Mouse (Mus musculus) hindbrain, embryonic 15.5 days (tissue): ENCODE measurements at regions not wholly inside any gene's neighbourhood (a gene's known extent, or its start where the extent isn't known, plus 50 kb on each side); places are given as distances from the start of the nearest gene placed in this dataset.
A peak's percentile ranks its signal among the peaks of the same experiment; 100 is the strongest.

Experiments
- ATAC-seq: fragments of 200-750 bp; cut with Nextera tagmentation; 2 replicates; pipeline ENCODE4 v1.8.0; 2017; ENCODE audit warnings: low read depth, moderate number of reproducible peaks, moderate TSS enrichment; ENCODE audit not compliant: low FRiP score
- H3K27ac ChIP-seq: fragments of 300-500 bp; sonication (generic); replicated peaks from 2 replicates; pipeline ENCODE4 v1.5.1; 2015; ENCODE audit warnings: mild to moderate bottlenecking, inconsistent platforms
- H3K27me3 ChIP-seq: fragments of 300-500 bp; sonication (generic); 2 replicates; pipeline ENCODE4 v1.6.1; 2015; ENCODE audit warnings: control low read depth, inconsistent platforms
- H3K36me3 ChIP-seq: fragments of 300-500 bp; sonication (generic); 2 replicates; pipeline ENCODE4 v1.6.1; 2015; ENCODE audit warnings: control low read depth, inconsistent platforms
- H3K4me1 ChIP-seq: fragments of 300-500 bp; sonication (generic); replicated peaks from 2 replicates; pipeline ENCODE4 v1.6.1; 2015; ENCODE audit warnings: control low read depth, inconsistent platforms
- H3K4me2 ChIP-seq: fragments of 300-500 bp; sonication (generic); 2 replicates; pipeline ENCODE4 v1.6.1; 2015; ENCODE audit warnings: moderate library complexity, mild to moderate bottlenecking, inconsistent platforms
- H3K4me3 ChIP-seq: fragments of 300-500 bp; sonication (generic); 2 replicates; pipeline ENCODE4 v1.5.1; 2015; ENCODE audit warnings: mild to moderate bottlenecking, inconsistent platforms
- H3K9ac ChIP-seq: fragments of 300-500 bp; sonication (generic); 2 replicates; pipeline ENCODE4 v1.6.1; 2015; ENCODE audit warnings: inconsistent platforms
- H3K9me3 ChIP-seq: fragments of 300-500 bp; sonication (generic); 2 replicates; pipeline ENCODE4 v1.6.1; 2016; ENCODE audit warnings: control low read depth, inconsistent platforms
- WGBS: fragments of 180-500 bp; shearing (Covaris S2); methylation state at CpG from one replicate; pipeline ENCODE4 v1.1.7; 2015; 5-methylcytosine and 5-hydroxymethylcytosine counted together

- 70% methylated on average over 5 of the region's 5 CpGs for WGBS
These were observed 322.7 kb downstream of the Rnf144a start for GRCm38 (mm10) chr12:26092311-26092710.

DNA sequence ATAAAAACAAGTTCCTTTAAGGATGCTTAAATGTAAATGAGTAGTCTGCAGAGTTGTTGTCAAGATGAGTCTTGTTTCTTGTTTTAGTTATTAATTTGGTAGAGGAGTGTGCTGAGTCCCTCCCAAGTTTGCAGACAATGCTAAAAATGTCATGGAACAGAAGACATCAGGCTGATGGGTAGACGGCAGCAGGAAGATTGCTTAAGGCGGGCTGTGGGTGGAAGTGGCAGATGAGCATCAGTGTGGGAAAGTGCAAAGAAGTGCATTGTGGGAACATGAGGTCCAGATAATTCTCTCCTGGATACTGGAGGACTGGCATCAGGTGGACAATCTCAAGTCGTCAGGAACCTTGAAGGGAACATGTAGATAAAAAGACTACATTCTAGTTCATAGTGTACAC, 323.2 kb downstream of the Rnf144a start:
- WGBS = 84% methylated on average over 3 of the region's 3 CpGs
- H3K9me3 ChIP-seq = no peaks in the 10 kb centered on the region

More at GRCm38 (mm10) chr12:26092311-26092710, 322.7 kb downstream of the Rnf144a start:
- H3K4me1 ChIP-seq = no peaks in the 10 kb centered on the region
- no peaks in the 10 kb centered on the region for H3K27me3 ChIP-seq
- no peaks in the 10 kb centered on the region for H3K9me3 ChIP-seq
- H3K4me3 ChIP-seq = no peak overlapping the region
- ATAC-seq = no peak
- no peak overlapping the region for H3K27ac ChIP-seq
- no peak overlapping the region for H3K9ac ChIP-seq
- no peaks in the 10 kb centered on the region for H3K36me3 ChIP-seq
- H3K4me2 ChIP-seq = no peak overlapping the region

DNA sequence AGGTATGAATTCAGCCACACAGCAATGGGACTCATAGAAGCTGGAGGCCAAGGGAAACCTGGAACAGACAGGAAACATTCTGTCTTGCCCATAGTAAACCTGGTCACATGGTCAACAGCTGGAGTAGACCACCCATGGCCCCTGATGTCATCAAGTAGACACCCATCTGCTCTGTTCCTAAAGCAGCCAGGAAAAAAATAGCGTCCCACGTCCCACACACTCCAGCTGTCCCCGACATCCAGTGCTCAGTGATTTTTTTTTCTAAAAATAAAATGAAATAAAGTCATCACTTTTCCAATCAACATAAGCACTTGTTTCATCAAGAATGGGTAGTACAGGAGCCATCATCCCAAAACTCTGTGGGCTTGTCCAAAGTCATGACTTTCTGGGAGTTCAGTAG, 326.7 kb downstream of the Rnf144a start:
- Histone ChIP-seq H3K4me3 (no peak overlapping the region), H3K27ac (no peak overlapping the region), H3K4me1 (no peaks in the 10 kb centered on the region), H3K36me3 (no peaks in the 10 kb centered on the region), H3K4me2 (no peak overlapping the region), H3K27me3 (no peaks in the 10 kb centered on the region), H3K9me3 (no peaks in the 10 kb centered on the region), H3K9ac (no peak overlapping the region)
- 91% methylated on average over 3 of the region's 3 CpGs for WGBS
- no peak for ATAC-seq

More for the DNA sequence above, 323.2 kb downstream of the Rnf144a start:
- Histone ChIP-seq H3K27ac (no peak overlapping the region), H3K36me3 (no peaks in the 10 kb centered on the region), H3K4me1 (no peaks in the 10 kb centered on the region), H3K4me3 (no peak overlapping the region), H3K27me3 (no peaks in the 10 kb centered on the region), H3K4me2 (no peak overlapping the region), H3K9ac (no peak overlapping the region)
- no peak for ATAC-seq

- Histone ChIP-seq H3K4me3 (no peak overlapping the region), H3K9ac (no peak overlapping the region), H3K36me3 (no peaks in the 10 kb centered on the region), H3K4me2 (no peak overlapping the region), H3K9me3 (no peaks in the 10 kb centered on the region), H3K27ac (no peak overlapping the region), H3K27me3 (no peaks in the 10 kb centered on the region), H3K4me1 (no peaks in the 10 kb centered on the region)
- WGBS = 91% methylated on average over 4 of the region's 4 CpGs
- no peak for ATAC-seq
These were observed 328.1 kb downstream of the Rnf144a start for GRCm38 (mm10) chr12:26086923-26087322.

- 80% methylated on average over 3 of the region's 3 CpGs for WGBS
- no peak overlapping the region for H3K27ac ChIP-seq
These were observed 328.6 kb downstream of the Rnf144a start for GRCm38 (mm10) chr12:26086414-26086813.

DNA sequence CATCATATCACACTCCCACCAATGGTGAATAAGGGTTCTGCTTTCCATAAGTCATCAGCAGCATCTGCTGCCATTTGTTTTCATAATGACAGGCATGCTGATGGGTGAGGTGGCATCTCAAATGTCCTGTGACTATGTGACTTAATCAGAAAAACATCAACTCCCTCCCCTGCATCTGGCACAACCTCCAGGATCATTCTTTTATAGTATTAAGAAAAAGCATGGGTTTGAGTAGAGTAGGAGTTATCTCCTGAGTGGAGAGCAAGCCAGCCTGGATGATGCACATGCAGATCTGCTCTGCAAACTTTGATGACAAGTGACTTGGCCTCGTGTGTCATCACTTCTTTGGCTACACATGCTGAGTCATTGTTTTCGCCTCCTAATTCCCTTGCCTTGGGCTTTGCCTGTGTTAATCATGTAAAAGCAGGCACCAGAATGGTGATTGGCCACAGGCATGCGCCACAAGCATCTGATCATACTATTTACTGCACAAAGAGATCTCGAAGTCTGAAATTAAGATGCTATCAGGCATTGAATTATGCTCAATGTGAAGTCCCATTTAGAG, 335.9 kb downstream of the Rnf144a start:
- no peak for ATAC-seq
- no peak overlapping the region for H3K4me3 ChIP-seq
- H3K4me2 ChIP-seq = no peak overlapping the region
- 65% methylated on average over 4 of the region's 4 CpGs for WGBS
- H3K9me3 ChIP-seq = no peaks in the 10 kb centered on the region
- no peaks in the 10 kb centered on the region for H3K4me1 ChIP-seq
- no peaks in the 10 kb centered on the region for H3K27me3 ChIP-seq
- H3K36me3 ChIP-seq = no peaks in the 10 kb centered on the region
- H3K27ac ChIP-seq = no peak overlapping the region
- H3K9ac ChIP-seq = no peak overlapping the region

More at GRCm38 (mm10) chr12:26086414-26086813, 328.6 kb downstream of the Rnf144a start:
- H3K36me3 ChIP-seq = no peaks in the 10 kb centered on the region
- H3K27me3 ChIP-seq = no peaks in the 10 kb centered on the region
- ATAC-seq = no peak
- H3K4me1 ChIP-seq = no peaks in the 10 kb centered on the region
- no peak overlapping the region for H3K4me2 ChIP-seq
- no peaks in the 10 kb centered on the region for H3K9me3 ChIP-seq
- no peak overlapping the region for H3K9ac ChIP-seq
- no peak overlapping the region for H3K4me3 ChIP-seq

DNA sequence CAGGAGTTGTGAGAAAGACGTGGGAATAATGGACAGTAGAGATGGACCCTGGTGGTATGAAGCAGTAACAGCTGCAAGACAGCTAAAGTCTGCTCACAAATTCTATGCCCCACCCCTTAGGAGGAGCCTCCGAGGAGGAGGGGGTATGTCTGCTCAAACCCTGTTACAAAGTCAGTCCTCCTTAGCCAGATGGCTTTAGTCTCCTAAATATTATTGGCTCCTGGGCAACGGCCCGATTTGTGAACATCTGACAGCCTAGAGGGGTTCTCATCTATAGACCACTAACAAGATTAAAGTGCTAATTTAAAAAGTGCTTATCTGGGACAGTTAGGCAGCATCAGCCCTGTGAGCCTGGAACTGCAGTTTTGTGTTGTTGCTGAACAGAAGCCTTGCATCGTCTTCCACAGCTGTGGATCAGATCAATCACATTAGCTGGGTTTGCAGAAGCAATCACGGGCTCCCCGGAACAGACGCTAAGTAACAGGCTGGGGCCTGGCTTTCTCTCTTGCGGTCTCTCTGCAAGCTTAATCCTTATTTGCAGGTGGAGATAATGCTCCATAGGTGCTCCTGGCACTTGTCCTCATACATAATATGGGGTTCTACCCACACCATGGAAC, 339.3 kb downstream of the Rnf144a start:
- peak; percentile 69; the same call in 1 of the 2 replicates for ATAC-seq
- WGBS = 30% methylated on average over 9 of the region's 9 CpGs

DNA sequence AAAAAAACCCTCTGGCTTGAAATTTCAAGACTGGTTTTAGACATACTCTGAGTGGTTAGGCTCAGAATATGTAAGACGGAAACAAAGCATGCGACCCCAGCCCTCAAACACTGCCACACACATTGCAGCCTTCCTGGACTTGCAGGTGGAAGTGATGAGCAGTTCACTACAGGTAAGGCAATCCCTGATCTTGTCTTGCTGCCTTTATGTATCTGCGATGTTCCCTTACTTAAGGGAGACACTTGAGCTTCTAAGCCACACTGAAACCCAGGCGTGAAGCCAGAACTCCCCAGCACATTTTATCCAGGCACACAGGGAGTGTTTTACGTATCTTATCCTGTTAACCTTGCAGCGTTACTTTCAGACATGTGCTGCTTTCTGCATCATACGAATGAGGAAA, 342.9 kb downstream of the Rnf144a start:
- WGBS = 88% methylated on average over 7 of the region's 7 CpGs
- Histone ChIP-seq H3K4me1 (peaks cover 11% of the 10 kb centered on the region), H3K27ac (no peak overlapping the region), H3K4me3 (no peak overlapping the region), H3K4me2 (no peak overlapping the region), H3K36me3 (no peaks in the 10 kb centered on the region), H3K9ac (no peak overlapping the region), H3K9me3 (no peaks in the 10 kb centered on the region), H3K27me3 (peaks cover 3% of the 10 kb centered on the region; the same call in 1 of the 2 replicates)
- no peak for ATAC-seq

More for the DNA sequence above, 339.3 kb downstream of the Rnf144a start:
- Histone ChIP-seq H3K36me3 (no peaks in the 10 kb centered on the region), H3K27ac (no peak overlapping the region), H3K9me3 (no peaks in the 10 kb centered on the region), H3K4me2 (no peak overlapping the region), H3K9ac (no peak overlapping the region), H3K4me3 (no peak overlapping the region), H3K4me1 (no peaks in the 10 kb centered on the region), H3K27me3 (no peaks in the 10 kb centered on the region)

DNA sequence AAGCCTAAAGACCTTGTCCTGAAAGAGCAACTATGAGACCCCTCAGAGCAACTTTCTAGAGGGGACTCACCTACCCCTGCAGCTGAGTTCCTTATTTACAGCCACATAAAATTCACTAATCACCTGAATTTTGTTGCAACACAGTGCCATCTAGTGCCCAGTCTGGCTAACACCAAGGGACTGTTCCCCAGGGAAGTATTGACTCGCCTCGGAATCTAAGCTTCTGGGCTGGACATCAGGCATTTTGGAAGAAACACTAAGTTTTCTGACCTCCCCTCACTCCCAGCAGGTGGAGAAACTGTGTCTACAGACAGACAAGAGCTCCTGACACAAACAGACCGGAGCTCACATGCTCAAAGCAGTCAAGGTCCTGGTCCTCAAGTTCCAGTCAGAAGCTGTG, 343.4 kb downstream of the Rnf144a start:
- Histone ChIP-seq H3K27me3 (peaks cover 3% of the 10 kb centered on the region; the same call in 1 of the 2 replicates), H3K36me3 (no peaks in the 10 kb centered on the region), H3K27ac (no peak overlapping the region), H3K4me2 (no peak overlapping the region), H3K4me3 (no peak overlapping the region), H3K9me3 (no peaks in the 10 kb centered on the region), H3K9ac (no peak overlapping the region), H3K4me1 (peaks cover 11% of the 10 kb centered on the region)
- 10% methylated on average over 3 of the region's 3 CpGs for WGBS
- ATAC-seq = 0 out of 2 replicates have a peak, but pooled peaks have one; percentile 47

GRCm38 (mm10) chr12:26068685-26069008, 346.4 kb downstream of the Rnf144a start:
- Histone ChIP-seq H3K9ac (peak overlapping the region; percentile 35; the same call in 1 of the 2 replicates), H3K27me3 (peaks cover 3% of the 10 kb centered on the region; the same call in 1 of the 2 replicates), H3K27ac (0 out of 2 replicates have a peak overlapping the region, but pooled peaks have one; percentile 37), H3K4me1 (peaks cover 11% of the 10 kb centered on the region), H3K4me3 (no peak overlapping the region), H3K9me3 (no peaks in the 10 kb centered on the region), H3K4me2 (peak overlapping the region; percentile 55), H3K36me3 (no peaks in the 10 kb centered on the region)
- 33% methylated on average over 4 of the region's 4 CpGs for WGBS
- ATAC-seq = no peak

DNA sequence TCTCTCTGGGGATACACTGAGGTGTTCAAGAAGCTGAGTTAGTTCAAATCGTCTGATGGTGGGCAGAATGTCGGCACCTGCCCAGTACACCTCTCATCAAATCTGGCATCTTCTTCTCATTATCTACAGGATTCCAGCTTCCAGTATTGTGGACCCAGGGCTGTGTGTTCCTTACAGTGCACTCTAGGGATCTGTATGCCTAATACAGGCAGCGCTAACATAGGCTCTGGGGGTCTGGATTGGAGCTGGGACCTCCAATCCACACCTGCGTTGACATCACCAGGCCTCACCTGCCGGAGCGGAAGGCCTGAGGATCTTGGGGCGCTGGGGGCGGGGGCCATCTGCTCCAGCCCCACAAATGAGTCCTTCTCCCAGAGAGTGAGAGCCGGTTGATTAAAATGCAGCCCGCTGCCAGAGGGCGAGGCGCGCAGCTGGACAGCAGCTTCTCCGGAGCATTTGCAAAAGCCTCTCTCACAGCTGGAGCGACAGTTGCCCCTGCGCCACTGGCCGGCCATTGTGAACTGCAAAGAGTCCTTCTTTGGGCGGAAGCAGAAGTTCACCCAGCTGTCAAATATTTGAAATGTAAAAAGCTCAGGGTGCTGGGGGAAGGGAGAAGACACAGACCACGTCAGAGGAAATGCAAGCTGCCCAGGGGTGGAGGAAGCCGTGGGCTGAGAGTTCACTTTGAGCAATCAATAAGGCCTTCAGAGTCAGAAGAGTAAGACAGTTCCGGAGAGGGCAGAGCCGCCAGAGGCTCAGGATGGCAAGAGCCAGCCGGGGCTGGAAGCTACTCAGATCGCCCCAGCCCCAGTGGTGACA, 347.0 kb downstream of the Rnf144a start:
- peaks cover 3% of the 10 kb centered on the region; the same call in 1 of the 2 replicates for H3K27me3 ChIP-seq
- H3K4me3 ChIP-seq = peak overlapping the region; percentile 23
- H3K9ac ChIP-seq = peak overlapping the region; percentile 35
- peak overlapping the region; percentile 55 for H3K4me2 ChIP-seq
- ATAC-seq = peak; percentile 63
- peaks cover 11% of the 10 kb centered on the region for H3K4me1 ChIP-seq
- 6% methylated on average over 24 of the region's 24 CpGs for WGBS
- H3K27ac ChIP-seq = 0 out of 2 replicates have a peak overlapping the region, but pooled peaks have one; percentile 37
- H3K36me3 ChIP-seq = no peaks in the 10 kb centered on the region
- H3K9me3 ChIP-seq = no peaks in the 10 kb centered on the region

DNA sequence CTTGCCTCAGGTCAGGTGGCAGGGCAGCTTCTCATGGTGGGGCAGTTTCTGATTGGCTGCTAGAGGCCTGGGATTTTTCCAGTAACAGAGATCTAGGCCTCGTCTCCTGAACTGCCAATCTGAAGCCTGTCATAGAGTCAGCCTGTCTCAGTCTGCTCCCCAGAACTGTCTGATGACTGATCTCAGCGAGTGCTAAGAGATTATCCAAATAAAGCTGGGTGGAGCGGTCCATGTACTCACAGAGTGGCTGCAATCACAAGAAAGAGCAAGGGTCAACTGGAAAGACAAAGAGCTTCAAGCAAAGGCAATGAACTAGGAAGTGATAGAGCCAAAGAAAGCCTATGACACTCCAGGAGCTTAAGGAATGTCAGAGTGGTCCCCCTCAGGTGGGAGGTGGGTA, 354.7 kb downstream of the Rnf144a start:
- 55% methylated on average over 3 of the region's 3 CpGs for WGBS
- no peak for ATAC-seq
- H3K27me3 ChIP-seq = no peaks in the 10 kb centered on the region

More for the DNA sequence above, 354.7 kb downstream of the Rnf144a start:
- Histone ChIP-seq H3K27ac (no peak overlapping the region), H3K9me3 (no peaks in the 10 kb centered on the region), H3K36me3 (no peaks in the 10 kb centered on the region), H3K4me3 (no peak overlapping the region), H3K4me2 (no peak overlapping the region), H3K4me1 (no peaks in the 10 kb centered on the region), H3K9ac (no peak overlapping the region)
